Mouse (Mus musculus) gastrocnemius, adult 2 months (tissue): ENCODE measurements around the gene Clcnkb. TPM values are rescaled to one million over a fixed set of nuclear protein-coding genes. Genes with fewer than 3 reads are reported as not detected.

Source experiments
- DNase-seq: peaks from one replicate; pipeline ENCODE4 v3.0.0; 2022
- H3K27ac ChIP-seq: fragments of 200-600 bp; 2 replicates; pipeline ENCODE4 v1.8.1; 2022; ENCODE audit warnings: mild to moderate bottlenecking
- H3K4me3 ChIP-seq: fragments of 200-600 bp; 2 replicates; pipeline ENCODE4 v1.8.1; 2022; ENCODE audit warnings: mild to moderate bottlenecking, moderate library complexity
- CTCF ChIP-seq: fragments of 200-600 bp; IDR thresholded peaks from 2 replicates; pipeline ENCODE4 v1.8.1; 2022; ENCODE audit warnings: antibody characterized with exemption, mild to moderate bottlenecking, moderate library complexity
- intact Hi-C: fragments of 180-260 bp; cut with DNase I; formaldehyde crosslinking; loops from one replicate; pipeline ENCODE4 v1.15.1; 2025
- total RNA-seq, 2 experiments: library from RNA; stranded (reverse); gene quantifications; 2 replicates each; pipeline ENCODE4 v1.2.3; 2021

Clcnkb gene
- total RNA-seq, 2 experiments from 2014 or later, result 0.25 TPM; not detected in 1

- intact Hi-C loops, result no loop called here
- peak overlapping the region; percentile 62; the same call in 1 of the 2 replicates for H3K27ac ChIP-seq
- no peak for DNase-seq
- no peak overlapping the region for H3K4me3 ChIP-seq
- TF ChIP-seq CTCF, result no peak
Measured at GRCm38 (mm10) chr4:141451916-141452450, 36.2 kb upstream of the Clcnkb start.

- no peak overlapping the region for H3K4me3 ChIP-seq
- no peak for TF ChIP-seq CTCF
- peak overlapping the region; percentile 12; the same call in 1 of the 2 replicates for H3K27ac ChIP-seq
- intact Hi-C loops, result no loop called here
- DNase-seq, result no peak
Measured at GRCm38 (mm10) chr4:141451251-141451650, 35.4 kb upstream of the Clcnkb start.

GRCm38 (mm10) chr4:141446211-141446610 lies 30.4 kb upstream of the Clcnkb start:
- no peak for DNase-seq
- intact Hi-C loops, result no loop called here
- Histone ChIP-seq H3K4me3 (no peak overlapping the region), H3K27ac (peak overlapping the region; percentile 25; the same call in 1 of the 2 replicates)
- TF ChIP-seq CTCF, result no peak

- Histone ChIP-seq H3K27ac (peak overlapping the region; percentile 87), H3K4me3 (peak overlapping the region; percentile 95)
- no peak for TF ChIP-seq CTCF
- intact Hi-C loops, result no loop called here
- peak; percentile 15 for DNase-seq
Measured at GRCm38 (mm10) chr4:141445328-141445720, 29.5 kb upstream of the Clcnkb start.

- Histone ChIP-seq H3K4me3 (peak within 1 kb of the TSS; percentile 95), H3K27ac (peak within 1 kb of the TSS; percentile 87)
- intact Hi-C loops, result no loop called here
- TF ChIP-seq CTCF, result no peak
- peak; percentile 95 for DNase-seq
Measured at GRCm38 (mm10) chr4:141444451-141445327, 28.9 kb upstream of the Clcnkb start, which contains the start of gene Zbtb17. TSS of gene Zbtb17 (plus strand) at chr4:141444654.

GRCm38 (mm10) chr4:141443641-141444429 lies 28.0 kb upstream of the Clcnkb start:
- TF ChIP-seq CTCF, result no peak
- peak overlapping the region; percentile 87 for H3K27ac ChIP-seq
- H3K4me3 ChIP-seq, result peak overlapping the region; percentile 95
- intact Hi-C loops, result no loop called here
- DNase-seq, result peak; percentile 31

GRCm38 (mm10) chr4:141440877-141441276 lies 25.1 kb upstream of the Clcnkb start:
- no peak overlapping the region for H3K27ac ChIP-seq
- DNase-seq, result no peak
- TF ChIP-seq CTCF, result no peak
- no peak overlapping the region for H3K4me3 ChIP-seq
- intact Hi-C loops, result no loop called here

- intact Hi-C loops, result no loop called here
- Histone ChIP-seq H3K4me3 (no peak overlapping the region), H3K27ac (peak overlapping the region; percentile 79)
- DNase-seq, result no peak
- no peak for TF ChIP-seq CTCF
Measured at GRCm38 (mm10) chr4:141439083-141439803, 23.4 kb upstream of the Clcnkb start.

GRCm38 (mm10) chr4:141435974-141436373 lies 20.2 kb upstream of the Clcnkb start, which contains the start of gene Srarp:
TSS of gene Srarp (minus strand) at chr4:141436105.
- DNase-seq, result no peak
- Histone ChIP-seq H3K4me3 (peak within 1 kb of the TSS; percentile 60), H3K27ac (peak within 1 kb of the TSS; percentile 74)
- intact Hi-C loops, result no loop called here
- no peak for TF ChIP-seq CTCF

- Histone ChIP-seq H3K4me3 (no peak overlapping the region), H3K27ac (no peak overlapping the region)
- DNase-seq, result no peak
- intact Hi-C loops, result loop anchor here (5.0 kb wide), 1 partner anchor 74 kb away; no protein-coding TSS in a partner anchor
- no peak for TF ChIP-seq CTCF
Measured at GRCm38 (mm10) chr4:141433191-141433590, 17.4 kb upstream of the Clcnkb start.

GRCm38 (mm10) chr4:141432666-141433065 lies 16.9 kb upstream of the Clcnkb start:
- intact Hi-C loops, result loop anchor here (5.0 kb wide), 1 partner anchor 75 kb away; no protein-coding TSS in a partner anchor
- TF ChIP-seq CTCF, result no peak
- H3K27ac ChIP-seq, result no peak overlapping the region; the same call in 1 of the 2 replicates
- no peak overlapping the region for H3K4me3 ChIP-seq
- no peak for DNase-seq

- Histone ChIP-seq H3K27ac (peak overlapping the region; percentile 17; the same call in 1 of the 2 replicates), H3K4me3 (no peak overlapping the region)
- peak; percentile 83 for DNase-seq
- peak; percentile 97; the same call in 1 of the 2 replicates for TF ChIP-seq CTCF
- intact Hi-C loops, result loop anchor here (1.0 to 5.0 kb wide), 4 partner anchors 25 to 144 kb away; no protein-coding TSS in a partner anchor
Measured at GRCm38 (mm10) chr4:141430997-141431396, 15.2 kb upstream of the Clcnkb start.
